Mouse (Mus musculus) erythroblast, embryonic 14.5 days (primary cell): ENCODE measurements at regions not wholly inside any gene's neighbourhood (a gene's known extent, or its start where the extent isn't known, plus 50 kb on each side); places are given as distances from the start of the nearest gene placed in this dataset.

Source experiments
- H3K27me3 ChIP-seq: 2 replicates; pipeline ENCODE4 v1.6.1; 2012; ENCODE audit warnings: inconsistent platforms; ENCODE audit not compliant: control insufficient read depth
- H3K36me3 ChIP-seq: 2 replicates; pipeline ENCODE4 v1.6.1; 2012; ENCODE audit warnings: mild to moderate bottlenecking, inconsistent platforms; ENCODE audit not compliant: control insufficient read depth
- H3K4me1 ChIP-seq: 2 replicates; pipeline ENCODE4 v1.6.1; 2012; ENCODE audit warnings: inconsistent platforms; ENCODE audit not compliant: control insufficient read depth
- H3K4me3 ChIP-seq: replicated peaks from 2 replicates; pipeline ENCODE3; 2012; ENCODE audit warnings: moderate library complexity, mild to moderate bottlenecking, inconsistent platforms
- H3K9me3 ChIP-seq: 2 replicates; pipeline ENCODE4 v1.6.1; 2012; ENCODE audit warnings: low read length, inconsistent platforms, mixed read lengths; ENCODE audit not compliant: control insufficient read depth
- GATA1 ChIP-seq: IDR thresholded peaks from 2 replicates; pipeline ENCODE4 v1.6.1; 2012; ENCODE audit warnings: low read length, inconsistent platforms, mixed read lengths
- TAL1 ChIP-seq: IDR thresholded peaks from 3 replicates; pipeline ENCODE4 v1.6.1; 2012; ENCODE audit warnings: low read length, inconsistent platforms, mixed read lengths

DNA sequence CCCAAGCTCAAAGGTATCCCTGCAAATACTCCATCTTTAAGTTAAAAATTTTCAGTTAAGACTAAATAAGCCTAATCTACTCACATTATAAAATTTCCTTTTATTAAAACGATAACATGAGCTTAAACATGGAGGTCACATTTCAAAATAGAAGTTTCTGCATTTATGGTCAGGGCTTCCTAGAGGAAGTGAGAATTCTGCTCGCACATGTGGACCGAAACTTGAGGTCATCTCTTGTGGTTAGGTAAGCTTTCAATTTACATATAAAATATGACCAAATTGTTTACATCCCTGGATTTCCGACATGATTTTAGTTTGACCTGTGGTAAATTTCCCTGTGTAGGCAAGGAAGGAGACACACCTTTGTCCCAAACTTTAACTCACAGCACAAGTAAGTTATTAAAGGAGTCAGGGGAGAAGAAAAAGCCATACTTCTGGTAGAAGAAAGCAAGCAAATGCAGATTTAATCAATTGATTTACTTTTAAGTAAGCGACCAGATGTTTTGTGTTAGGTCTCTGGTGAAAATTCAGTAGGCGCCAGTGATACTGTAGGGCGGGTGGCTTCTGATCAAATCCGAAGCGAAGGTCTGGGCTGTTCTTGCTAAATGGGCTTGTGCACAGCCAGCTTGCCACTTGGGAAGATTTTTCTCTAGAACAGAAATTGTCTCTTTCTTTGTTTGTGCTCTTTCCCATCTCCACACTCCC is 119.5 kb upstream of the Dkk2 start:
- no peaks in the 10 kb centered on the region for H3K27me3 ChIP-seq
- H3K4me1 ChIP-seq = no peaks in the 10 kb centered on the region
- no peaks in the 10 kb centered on the region for H3K36me3 ChIP-seq
- H3K4me3 ChIP-seq = no peak overlapping the region
- TF ChIP-seq GATA1 (no peak), TAL1 (no peak)
- peaks cover 13% of the 10 kb centered on the region; the same call in 1 of the 2 replicates for H3K9me3 ChIP-seq

GRCm38 (mm10) chr3:131967288-131967687 is 117.8 kb upstream of the Dkk2 start:
- H3K4me3 ChIP-seq = no peak overlapping the region
- H3K27me3 ChIP-seq = no peaks in the 10 kb centered on the region
- H3K4me1 ChIP-seq = no peaks in the 10 kb centered on the region
- H3K36me3 ChIP-seq = no peaks in the 10 kb centered on the region
- peaks cover 13% of the 10 kb centered on the region; the same call in 1 of the 2 replicates for H3K9me3 ChIP-seq
- TF ChIP-seq GATA1 (no peak), TAL1 (no peak)

DNA sequence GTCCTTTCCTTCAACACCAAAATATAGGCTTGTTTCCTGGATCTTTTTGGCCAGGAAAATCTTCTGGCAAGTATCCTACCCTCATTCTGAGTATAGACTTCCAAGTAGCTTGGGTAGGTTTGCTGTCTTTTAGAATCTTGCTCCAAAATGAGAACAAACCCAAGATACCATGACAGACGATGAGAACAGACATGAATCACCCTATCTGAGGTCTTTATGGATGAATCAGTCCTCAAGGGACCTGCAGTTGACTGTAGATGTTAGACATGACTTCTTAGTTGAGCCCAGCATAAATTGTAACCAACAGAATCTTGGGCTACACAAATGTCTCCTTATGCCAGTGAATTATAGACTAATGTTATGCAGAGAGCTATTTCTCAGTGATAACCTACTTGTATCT is 114.3 kb upstream of the Dkk2 start:
- Histone ChIP-seq H3K9me3 (peaks cover 12% of the 10 kb centered on the region), H3K27me3 (no peaks in the 10 kb centered on the region), H3K4me3 (no peak overlapping the region), H3K36me3 (no peaks in the 10 kb centered on the region), H3K4me1 (no peaks in the 10 kb centered on the region)
- TF ChIP-seq TAL1 = no peak
- TF ChIP-seq GATA1 = no peak

GRCm38 (mm10) chr3:131975940-131976628 is 109.0 kb upstream of the Dkk2 start:
- Histone ChIP-seq H3K4me3 (no peak overlapping the region), H3K36me3 (no peaks in the 10 kb centered on the region), H3K9me3 (peaks cover 5% of the 10 kb centered on the region), H3K27me3 (no peaks in the 10 kb centered on the region), H3K4me1 (no peaks in the 10 kb centered on the region)
- TF ChIP-seq TAL1 (no peak), GATA1 (no peak)

DNA sequence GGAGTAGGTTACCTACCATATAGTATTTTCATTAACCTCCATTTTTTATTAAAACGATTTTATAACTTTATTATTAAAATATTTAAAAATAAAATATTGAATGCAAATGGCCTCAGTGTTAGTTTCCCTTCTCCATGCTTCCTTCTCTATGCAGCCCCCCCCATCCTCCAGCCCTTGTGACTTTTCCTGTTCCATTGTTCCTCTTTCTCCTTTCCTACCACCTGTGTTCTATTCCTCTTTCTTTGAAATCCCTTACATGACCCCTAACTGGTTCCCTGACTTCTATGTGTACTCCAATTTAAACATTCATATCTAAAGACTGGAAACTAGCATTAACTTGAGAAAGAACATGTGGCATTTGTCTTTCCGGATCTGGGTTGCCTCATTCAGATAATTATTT is 101.8 kb upstream of the Dkk2 start:
- Histone ChIP-seq H3K27me3 (no peaks in the 10 kb centered on the region), H3K4me3 (no peak overlapping the region), H3K9me3 (peaks cover 13% of the 10 kb centered on the region), H3K4me1 (no peaks in the 10 kb centered on the region), H3K36me3 (no peaks in the 10 kb centered on the region)
- TF ChIP-seq TAL1 = no peak
- TF ChIP-seq GATA1 = no peak

- H3K9me3 ChIP-seq = no peaks in the 10 kb centered on the region
- H3K4me1 ChIP-seq = no peaks in the 10 kb centered on the region
- no peaks in the 10 kb centered on the region for H3K27me3 ChIP-seq
- H3K4me3 ChIP-seq = no peak overlapping the region
- TF ChIP-seq TAL1 (no peak), GATA1 (no peak)
- H3K36me3 ChIP-seq = no peaks in the 10 kb centered on the region
Measured at GRCm38 (mm10) chr3:131998838-131999613, 86.1 kb upstream of the Dkk2 start.

DNA sequence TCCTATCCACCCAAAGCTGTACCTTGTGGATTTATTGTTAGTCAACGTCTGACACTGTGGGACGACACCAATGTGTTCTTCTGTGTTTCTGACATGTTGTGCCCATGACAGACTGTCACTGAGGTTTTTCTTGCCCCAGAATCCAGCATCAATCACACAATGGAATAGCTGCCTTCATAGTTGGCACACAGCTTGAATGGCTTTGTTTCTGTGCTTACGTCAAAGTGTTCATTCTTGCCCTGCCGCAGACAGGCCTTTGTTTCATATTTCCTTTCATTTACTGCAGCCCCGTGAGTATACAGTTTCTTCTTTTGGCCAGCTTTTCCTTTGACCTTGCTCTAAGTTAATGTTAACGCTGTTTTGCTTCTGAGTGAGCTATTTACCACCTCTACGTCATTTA is 78.9 kb upstream of the Dkk2 start:
- no peaks in the 10 kb centered on the region for H3K36me3 ChIP-seq

DNA sequence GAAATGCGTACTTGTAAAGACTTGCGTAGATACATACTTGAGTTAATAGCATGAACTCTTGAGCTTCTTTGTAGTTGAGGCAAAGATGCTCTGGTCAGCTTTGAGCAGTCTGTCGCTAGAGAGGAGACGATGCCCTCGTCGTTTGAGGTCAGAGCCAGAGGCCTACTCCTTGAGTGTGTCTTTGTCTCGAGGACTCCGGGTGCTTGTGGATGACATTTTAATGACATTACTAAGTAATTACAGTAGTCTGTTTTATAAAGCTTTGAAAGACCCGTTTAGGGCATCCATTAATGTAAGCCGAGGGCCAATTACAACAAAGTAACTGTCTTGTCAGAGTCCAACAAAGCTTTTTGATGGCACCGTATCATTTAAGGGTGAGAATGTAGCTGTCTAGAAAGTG is 78.2 kb upstream of the Dkk2 start:
- no peaks in the 10 kb centered on the region for H3K4me1 ChIP-seq
- H3K36me3 ChIP-seq = no peaks in the 10 kb centered on the region
- H3K9me3 ChIP-seq = peaks cover 6% of the 10 kb centered on the region; the same call in 1 of the 2 replicates
- no peak for TF ChIP-seq TAL1
- no peak for TF ChIP-seq GATA1
- H3K27me3 ChIP-seq = no peaks in the 10 kb centered on the region
- H3K4me3 ChIP-seq = no peak overlapping the region

More for the DNA sequence above, 78.9 kb upstream of the Dkk2 start:
- Histone ChIP-seq H3K4me3 (no peak overlapping the region), H3K4me1 (no peaks in the 10 kb centered on the region), H3K9me3 (peaks cover 6% of the 10 kb centered on the region; the same call in 1 of the 2 replicates), H3K27me3 (no peaks in the 10 kb centered on the region)
- no peak for TF ChIP-seq TAL1
- no peak for TF ChIP-seq GATA1

GRCm38 (mm10) chr3:132007356-132007755 is 77.7 kb upstream of the Dkk2 start:
- Histone ChIP-seq H3K4me3 (no peak overlapping the region), H3K36me3 (no peaks in the 10 kb centered on the region)
- TF ChIP-seq TAL1 (no peak), GATA1 (no peak)

More at GRCm38 (mm10) chr3:132007356-132007755, 77.7 kb upstream of the Dkk2 start:
- Histone ChIP-seq H3K9me3 (peaks cover 6% of the 10 kb centered on the region; the same call in 1 of the 2 replicates), H3K27me3 (no peaks in the 10 kb centered on the region), H3K4me1 (no peaks in the 10 kb centered on the region)
